Mouse (Mus musculus): ENCODE measurements around the gene Ift80. TPM values are rescaled to one million over a fixed set of nuclear protein-coding genes. Genes with fewer than 3 reads are reported as not detected.
A peak's percentile ranks its signal among the peaks of the same experiment; 100 is the strongest.

Gene Ift80
- polyA plus RNA-seq (2014; fragmentation: Nextera tagmentation; extraction: Ambion mirVana): 8.0 and 10.8 TPM in 2 replicates

- Histone ChIP-seq H3K27me3 (ENCODE audit: control insufficient read depth, insufficient read depth, low read length) (no peaks in the 10 kb centered on the region), H3K9me3 (ENCODE audit: control insufficient read depth, low read length) (no peaks in the 10 kb centered on the region), H3K4me2 (ENCODE audit: low read depth, low read length) (peak within 1 kb of the TSS; percentile 97), H3K36me3 (ENCODE audit: control insufficient read depth, insufficient read depth, low read length) (no peaks in the 10 kb centered on the region), H3K27ac (ENCODE audit: low read depth, low read length) (peak within 1 kb of the TSS; percentile 66), H3K4me1 (ENCODE audit: control insufficient read depth, insufficient read depth, low read length) (peaks cover 6% of the 10 kb centered on the region; the same call in 1 of the 2 replicates), H3K9ac (replicated peaks; ENCODE audit: low read depth, low read length) (peak within 1 kb of the TSS; percentile 62), H3K4me3 (ENCODE audit: low read depth, low read length) (peak within 1 kb of the TSS; percentile 90)
- under 1% methylated on average over 70 of the region's 76 CpGs for WGBS
- ATAC-seq (ENCODE audit: low read depth): peak; percentile 97
Measured at GRCm38 (mm10) chr3:69004437-69005337, at the start of gene Ift80, which contains the start of gene Smc4. Gene Ift80 (minus strand): TSS chr3:69004570. Gene Smc4 (plus strand): TSS chr3:69004738.

GRCm38 (mm10) chr3:69051894-69052293 lies 47.5 kb upstream of the Ift80 start:
- no peak for ATAC-seq (ENCODE audit: low read depth)
- Histone ChIP-seq H3K36me3 (ENCODE audit: control insufficient read depth, insufficient read depth, low read length) (no peaks in the 10 kb centered on the region), H3K4me2 (ENCODE audit: low read depth, low read length) (no peak overlapping the region), H3K27me3 (ENCODE audit: control insufficient read depth, insufficient read depth, low read length) (no peaks in the 10 kb centered on the region), H3K9ac (replicated peaks; ENCODE audit: low read depth, low read length) (no peak overlapping the region), H3K4me3 (ENCODE audit: low read depth, low read length) (no peak overlapping the region), H3K9me3 (ENCODE audit: control insufficient read depth, low read length) (no peaks in the 10 kb centered on the region), H3K4me1 (ENCODE audit: control insufficient read depth, insufficient read depth, low read length) (no peaks in the 10 kb centered on the region), H3K27ac (ENCODE audit: low read depth, low read length) (no peak overlapping the region)
- WGBS: 92% methylated on average over 11 of the region's 11 CpGs

- Histone ChIP-seq H3K27ac (ENCODE audit: low read depth, low read length) (no peak overlapping the region), H3K27me3 (ENCODE audit: control insufficient read depth, insufficient read depth, low read length) (no peaks in the 10 kb centered on the region), H3K4me1 (ENCODE audit: control insufficient read depth, insufficient read depth, low read length) (no peaks in the 10 kb centered on the region), H3K9ac (replicated peaks; ENCODE audit: low read depth, low read length) (no peak overlapping the region), H3K36me3 (ENCODE audit: control insufficient read depth, insufficient read depth, low read length) (no peaks in the 10 kb centered on the region), H3K4me3 (ENCODE audit: low read depth, low read length) (no peak overlapping the region), H3K9me3 (ENCODE audit: control insufficient read depth, low read length) (no peaks in the 10 kb centered on the region), H3K4me2 (ENCODE audit: low read depth, low read length) (no peak overlapping the region)
- ATAC-seq (ENCODE audit: low read depth): no peak
- WGBS: 54% methylated on average over 6 of the region's 6 CpGs
Measured at GRCm38 (mm10) chr3:69049011-69049410, 44.6 kb upstream of the Ift80 start.

- no peak overlapping the region for H3K27ac ChIP-seq (ENCODE audit: low read depth, low read length)
- ATAC-seq (ENCODE audit: low read depth): no peak
- 86% methylated on average over 4 of the region's 4 CpGs for WGBS
- H3K36me3 ChIP-seq (ENCODE audit: control insufficient read depth, insufficient read depth, low read length): no peaks in the 10 kb centered on the region
- no peaks in the 10 kb centered on the region for H3K27me3 ChIP-seq (ENCODE audit: control insufficient read depth, insufficient read depth, low read length)
- H3K9me3 ChIP-seq (ENCODE audit: control insufficient read depth, low read length): no peaks in the 10 kb centered on the region
- H3K9ac ChIP-seq (replicated peaks; ENCODE audit: low read depth, low read length): no peak overlapping the region
- H3K4me3 ChIP-seq (ENCODE audit: low read depth, low read length): no peak overlapping the region
- H3K4me1 ChIP-seq (ENCODE audit: control insufficient read depth, insufficient read depth, low read length): 0 out of 2 replicates have a peak, but pooled peaks cover 3% of the 10 kb centered on the region
- H3K4me2 ChIP-seq (ENCODE audit: low read depth, low read length): no peak overlapping the region
Measured at GRCm38 (mm10) chr3:69047684-69048083, 43.3 kb upstream of the Ift80 start.

GRCm38 (mm10) chr3:69046509-69046908 lies 42.1 kb upstream of the Ift80 start:
- Histone ChIP-seq H3K27me3 (ENCODE audit: control insufficient read depth, insufficient read depth, low read length) (no peaks in the 10 kb centered on the region), H3K9ac (replicated peaks; ENCODE audit: low read depth, low read length) (no peak overlapping the region), H3K4me3 (ENCODE audit: low read depth, low read length) (no peak overlapping the region), H3K36me3 (ENCODE audit: control insufficient read depth, insufficient read depth, low read length) (no peaks in the 10 kb centered on the region), H3K27ac (ENCODE audit: low read depth, low read length) (no peak overlapping the region), H3K4me1 (ENCODE audit: control insufficient read depth, insufficient read depth, low read length) (0 out of 2 replicates have a peak, but pooled peaks cover 3% of the 10 kb centered on the region), H3K9me3 (ENCODE audit: control insufficient read depth, low read length) (no peaks in the 10 kb centered on the region), H3K4me2 (ENCODE audit: low read depth, low read length) (no peak overlapping the region)
- WGBS: 79% methylated on average over 4 of the region's 4 CpGs
- no peak for ATAC-seq (ENCODE audit: low read depth)

- Histone ChIP-seq H3K4me1 (ENCODE audit: control insufficient read depth, insufficient read depth, low read length) (0 out of 2 replicates have a peak, but pooled peaks cover 3% of the 10 kb centered on the region), H3K27ac (ENCODE audit: low read depth, low read length) (no peak overlapping the region), H3K9me3 (ENCODE audit: control insufficient read depth, low read length) (no peaks in the 10 kb centered on the region), H3K27me3 (ENCODE audit: control insufficient read depth, insufficient read depth, low read length) (no peaks in the 10 kb centered on the region), H3K4me3 (ENCODE audit: low read depth, low read length) (peak overlapping the region; percentile 79; the same call in 1 of the 2 replicates), H3K4me2 (ENCODE audit: low read depth, low read length) (peak overlapping the region; percentile 93), H3K9ac (replicated peaks; ENCODE audit: low read depth, low read length) (no peak overlapping the region), H3K36me3 (ENCODE audit: control insufficient read depth, insufficient read depth, low read length) (no peaks in the 10 kb centered on the region)
- ATAC-seq (ENCODE audit: low read depth): no peak
- WGBS: 24% methylated on average over 13 of the region's 13 CpGs
Measured at GRCm38 (mm10) chr3:69045750-69046149, 41.4 kb upstream of the Ift80 start.

- Histone ChIP-seq H3K27me3 (ENCODE audit: control insufficient read depth, insufficient read depth, low read length) (no peaks in the 10 kb centered on the region), H3K4me3 (ENCODE audit: low read depth, low read length) (peak overlapping the region; percentile 79), H3K4me2 (ENCODE audit: low read depth, low read length) (peak overlapping the region; percentile 93), H3K9ac (replicated peaks; ENCODE audit: low read depth, low read length) (peak overlapping the region; percentile 88), H3K4me1 (ENCODE audit: control insufficient read depth, insufficient read depth, low read length) (0 out of 2 replicates have a peak, but pooled peaks cover 3% of the 10 kb centered on the region), H3K36me3 (ENCODE audit: control insufficient read depth, insufficient read depth, low read length) (no peaks in the 10 kb centered on the region), H3K27ac (ENCODE audit: low read depth, low read length) (peak overlapping the region; percentile 84), H3K9me3 (ENCODE audit: control insufficient read depth, low read length) (no peaks in the 10 kb centered on the region)
- ATAC-seq (ENCODE audit: low read depth): peak; percentile 13
- WGBS: 4% methylated on average over 9 of the region's 9 CpGs
Measured at GRCm38 (mm10) chr3:69045400-69045703, 41.0 kb upstream of the Ift80 start.

- under 1% methylated on average over 73 of the region's 80 CpGs for WGBS
- 0 out of 2 replicates have a peak, but pooled peaks cover 3% of the 10 kb centered on the region for H3K4me1 ChIP-seq (ENCODE audit: control insufficient read depth, insufficient read depth, low read length)
- no peaks in the 10 kb centered on the region for H3K9me3 ChIP-seq (ENCODE audit: control insufficient read depth, low read length)
- ATAC-seq (ENCODE audit: low read depth): peak; percentile 98
- H3K4me3 ChIP-seq (ENCODE audit: low read depth, low read length): peak within 1 kb of the TSS; percentile 79
- peak within 1 kb of the TSS; percentile 93 for H3K4me2 ChIP-seq (ENCODE audit: low read depth, low read length)
- H3K9ac ChIP-seq (replicated peaks; ENCODE audit: low read depth, low read length): peak within 1 kb of the TSS; percentile 88
- no peaks in the 10 kb centered on the region for H3K27me3 ChIP-seq (ENCODE audit: control insufficient read depth, insufficient read depth, low read length)
- no peaks in the 10 kb centered on the region for H3K36me3 ChIP-seq (ENCODE audit: control insufficient read depth, insufficient read depth, low read length)
- H3K27ac ChIP-seq (ENCODE audit: low read depth, low read length): peak within 1 kb of the TSS; percentile 84
Measured at GRCm38 (mm10) chr3:69044645-69045399, 40.5 kb upstream of the Ift80 start, which contains the start of gene Trim59. Gene Trim59 (minus strand): TSS chr3:69044755.
